Comparison of ENCODE assay signal across 8 mouse cellular contexts in genomic region chr10:111108658-111109633, GRCm38 (mm10). TPM values are rescaled to one million over a fixed set of nuclear protein-coding genes. Genes with fewer than 3 reads are reported as not detected.
A peak's percentile ranks its signal among the peaks of the same experiment; 100 is the strongest.
DNase-seq lines count a peak whose midpoint lies in the region; ATAC-seq and TF ChIP-seq lines count a peak whose summit lies in the region.

No protein-coding gene starts in this region.

- H3K4me1 ChIP-seq in heart, embryonic 11.5 days (ENCODE audit: control insufficient read depth, insufficient read depth, low read length) = no peaks in the 10 kb centered on the region
- no peaks in the 10 kb centered on the region for H3K4me1 ChIP-seq in kidney, postnatal 0 days (replicated peaks; ENCODE audit: insufficient read depth, low read length)
- H3K4me1 ChIP-seq in liver, embryonic 11.5 days (replicated peaks; ENCODE audit: control insufficient read depth, insufficient read depth, low read length) = no peaks in the 10 kb centered on the region

- H3K9ac ChIP-seq in heart, embryonic 11.5 days (ENCODE audit: low read depth, low read length) = no peak overlapping the region
- H3K9ac ChIP-seq in kidney, postnatal 0 days (ENCODE audit: low read depth, low read length) = no peak overlapping the region
- no peak overlapping the region for H3K9ac ChIP-seq in liver, embryonic 11.5 days (ENCODE audit: low read depth, low read length)

- no peaks in the 10 kb centered on the region for H3K27me3 ChIP-seq in heart, embryonic 11.5 days (ENCODE audit: control insufficient read depth, insufficient read depth, low read length)
- no peaks in the 10 kb centered on the region for H3K27me3 ChIP-seq in kidney, postnatal 0 days (ENCODE audit: insufficient read depth, low read length)
- H3K27me3 ChIP-seq in liver, embryonic 11.5 days (replicated peaks; ENCODE audit: control insufficient read depth, insufficient read depth, low read length) = no peaks in the 10 kb centered on the region

- H3K4me3 ChIP-seq in heart, embryonic 11.5 days (ENCODE audit: low read depth, low read length) = no peak overlapping the region
- H3K4me3 ChIP-seq in kidney, postnatal 0 days (replicated peaks; ENCODE audit: low read depth, low read length) = no peak overlapping the region
- H3K4me3 ChIP-seq in liver, embryonic 11.5 days (ENCODE audit: low read depth, low read length) = peak overlapping the region; percentile 17; the same call in 1 of the 2 replicates

- no peak overlapping the region for H3K27ac ChIP-seq in heart, embryonic 11.5 days (ENCODE audit: low read depth, low read length)
- H3K27ac ChIP-seq in kidney, postnatal 0 days = no peak overlapping the region
- H3K27ac ChIP-seq in liver, embryonic 11.5 days (ENCODE audit: low read depth, low read length) = no peak overlapping the region

- 47% methylated on average over 24 of the region's 24 CpGs for WGBS in heart, embryonic 11.5 days (ENCODE audit: insufficient replicate concordance)
- 44% methylated on average over 24 of the region's 24 CpGs for WGBS in kidney, postnatal 0 days
- 47% methylated on average over 24 of the region's 24 CpGs for WGBS in liver, embryonic 11.5 days

- H3K4me2 ChIP-seq in heart, embryonic 11.5 days = peak overlapping the region; percentile 39; the same call in 1 of the 2 replicates
- H3K4me2 ChIP-seq in kidney, postnatal 0 days (ENCODE audit: low read length) = peak overlapping the region; percentile 41
- H3K4me2 ChIP-seq in liver, embryonic 11.5 days = peak overlapping the region; percentile 30

- DNase-seq in CD4-positive, CD25-positive, alpha-beta regulatory T cell, adult 2 months (ENCODE audit: low read depth, low spot score) = peak; percentile 84
- DNase-seq in adipocyte (ENCODE audit: low spot score) = peak; percentile 59
- peak; percentile 74 for DNase-seq in embryo, embryonic 10.5 days (ENCODE audit: low spot score)
- peak; percentile 89 for DNase-seq in kidney, postnatal 0 days (ENCODE audit: low spot score)
- DNase-seq in liver, embryonic 11.5 days (ENCODE audit: low spot score) = peak; percentile 57
- DNase-seq in spleen, postnatal 4 days (ENCODE audit: low spot score in 2 of 2) = peak; percentile 54 to 76

- ATAC-seq in heart, embryonic 11.5 days (replicated peaks; ENCODE audit: insufficient number of reproducible peaks, low FRiP score, low TSS enrichment) = no peak
- ATAC-seq in kidney, postnatal 0 days (replicated peaks; ENCODE audit: low FRiP score, low read depth) = no peak
- no peak for ATAC-seq in liver, embryonic 11.5 days (replicated peaks; ENCODE audit: low FRiP score)
- ATAC-seq in monocyte, adult 5-6 weeks (replicated peaks; ENCODE audit: insufficient number of reproducible peaks, low FRiP score, low TSS enrichment, poor library complexity, severe bottlenecking) = peak; percentile 57

- no peaks in the 10 kb centered on the region for H3K9me3 ChIP-seq in heart, embryonic 11.5 days (replicated peaks; ENCODE audit: control insufficient read depth, low read length)
- no peaks in the 10 kb centered on the region for H3K9me3 ChIP-seq in kidney, postnatal 0 days (replicated peaks; ENCODE audit: low read length)
- H3K9me3 ChIP-seq in liver, embryonic 11.5 days (ENCODE audit: control insufficient read depth, low read length) = no peaks in the 10 kb centered on the region

- peak; percentile 87 for TF ChIP-seq CTCF in kidney, postnatal 0 days (IDR thresholded peaks at IDR 0.05; ENCODE audit: low read depth)

- no peaks in the 10 kb centered on the region for H3K36me3 ChIP-seq in heart, embryonic 11.5 days (ENCODE audit: control insufficient read depth, insufficient read depth, low read length)
- H3K36me3 ChIP-seq in kidney, postnatal 0 days (ENCODE audit: insufficient read depth, low read length) = no peaks in the 10 kb centered on the region
- H3K36me3 ChIP-seq in liver, embryonic 11.5 days (ENCODE audit: control insufficient read depth, insufficient read depth, low read length) = no peaks in the 10 kb centered on the region

RNA-seq across cellular contexts. Expression of gene Osbpl8, which starts 55.6 kb away (rescaled TPM):
- polyA plus RNA-seq in heart, embryonic 11.5 days (2014; fragmentation: Nextera tagmentation; extraction: Ambion mirVana) = 20.5 and 21.1 TPM in 2 replicates
- 11.0 and 11.8 TPM in 2 replicates for polyA plus RNA-seq in kidney, postnatal 0 days (2015; fragmentation: Nextera tagmentation; extraction: Ambion mirVana)
- polyA plus RNA-seq in liver, embryonic 11.5 days (2014; fragmentation: Nextera tagmentation; extraction: Ambion mirVana) = 10.9 and 11.2 TPM in 2 replicates
- total RNA-seq in monocyte, adult 5-6 weeks (2017) = 103 to 127 TPM (median 111 TPM) in 3 replicates
